Mouse (Mus musculus) heart, postnatal 0 days (tissue): ENCODE results near the gene Reep1. TPM values are rescaled to one million over a fixed set of nuclear protein-coding genes. Genes with fewer than 3 reads are reported as not detected.
A peak's percentile ranks its signal among the peaks of the same experiment; 100 is the strongest.

Source experiments
- ATAC-seq: fragments of 200-750 bp; cut with Nextera tagmentation; 2 replicates; pipeline ENCODE4 v1.8.0; 2017; ENCODE audit warnings: low read depth, moderate number of reproducible peaks, moderate library complexity; ENCODE audit not compliant: insufficient read depth
- DNase-seq: peaks from one replicate; pipeline ENCODE4 v3.0.0-alpha.2; 2016; ENCODE audit warnings: low spot score
- H3K27ac ChIP-seq: fragments of 300-500 bp; sonication (generic); 2 replicates; pipeline ENCODE4 v1.5.1; 2014; ENCODE audit warnings: low read depth, mild to moderate bottlenecking
- H3K27me3 ChIP-seq: fragments of 300-500 bp; sonication (generic); 2 replicates; pipeline ENCODE4 v1.6.1; 2014; ENCODE audit warnings: low read length, mixed read lengths; ENCODE audit not compliant: control insufficient read depth, insufficient read depth
- H3K36me3 ChIP-seq: fragments of 300-500 bp; sonication (generic); replicated peaks from 2 replicates; pipeline ENCODE4 v1.6.1; 2014; ENCODE audit warnings: low read length, mixed read lengths; ENCODE audit not compliant: control insufficient read depth, insufficient read depth
- H3K4me1 ChIP-seq: fragments of 300-500 bp; sonication (generic); 2 replicates; pipeline ENCODE4 v1.6.1; 2014; ENCODE audit warnings: antibody characterized with exemption; ENCODE audit not compliant: control insufficient read depth, insufficient read depth
- H3K4me2 ChIP-seq: fragments of 300-500 bp; sonication (generic); 2 replicates; pipeline ENCODE4 v1.6.1; 2014; ENCODE audit warnings: low read depth, mild to moderate bottlenecking, low read length, moderate library complexity
- H3K4me3 ChIP-seq: fragments of 300-500 bp; sonication (generic); 2 replicates; pipeline ENCODE4 v1.5.1; 2014; ENCODE audit warnings: low read depth, low read length
- H3K9ac ChIP-seq: fragments of 300-500 bp; sonication (generic); replicated peaks from 2 replicates; pipeline ENCODE4 v1.6.1; 2014; ENCODE audit warnings: low read depth, low read length, mixed read lengths
- H3K9me3 ChIP-seq: fragments of 300-500 bp; sonication (generic); replicated peaks from 2 replicates; pipeline ENCODE4 v1.6.1; 2016; ENCODE audit warnings: low read length; ENCODE audit not compliant: control insufficient read depth
- CTCF ChIP-seq: IDR thresholded peaks from 2 replicates; pipeline ENCODE4 v1.5.1; 2016; ENCODE audit warnings: antibody characterized with exemption, control low read depth, low read depth
- EP300 ChIP-seq: IDR thresholded peaks from 2 replicates; pipeline ENCODE4 v1.6.1; 2016; ENCODE audit warnings: antibody characterized with exemption, low read depth
- WGBS: fragments of 180-500 bp; shearing (Covaris S2); extraction: QIAGEN DNeasy Blood & Tissue Kit; methylation state at CpG from one replicate; pipeline ENCODE4 v1.1.7; 2014; 5-methylcytosine and 5-hydroxymethylcytosine counted together
- polyA plus RNA-seq: library from polyadenylated mRNA; unstranded; fragments of >200 nt; fragmentation: Nextera tagmentation; extraction: Ambion mirVana; gene quantifications from 2 replicates; pipeline ENCODE4 v1.2.1, GENCODE M21; 2015
- total RNA-seq: library from RNA; depleted of rRNA; stranded (reverse); fragments of >200 nt; gene quantifications from 2 replicates; pipeline ENCODE4 v1.2.3, GENCODE M21; 2014; ENCODE audit warnings: low replicate concordance

Reep1 gene
- total and polyA plus RNA-seq, 2 experiments from 2014 or later = 11.4 to 32.1 TPM

DNA sequence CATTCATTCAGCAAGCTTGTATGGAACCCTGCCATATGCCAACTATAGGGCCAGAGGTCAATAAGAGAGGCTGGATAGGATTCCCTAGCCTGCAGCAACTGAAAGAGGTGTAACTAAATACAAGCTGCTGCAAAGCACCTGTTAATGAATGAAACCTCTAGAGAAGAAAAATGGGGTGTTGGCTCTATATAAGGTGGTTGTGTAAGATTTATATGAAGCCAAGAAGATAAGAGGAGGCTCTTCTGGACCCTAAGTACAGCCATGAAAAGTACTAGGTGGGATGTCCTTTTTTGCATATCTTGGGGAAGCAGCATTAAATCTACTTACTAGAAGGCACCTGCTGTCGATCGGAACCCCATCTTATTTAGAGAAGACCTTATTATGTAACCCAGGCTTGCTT is 12.2 kb upstream of the Reep1 start:
- WGBS = 90% methylated on average over 2 of the region's 2 CpGs
- H3K4me2 ChIP-seq = no peak overlapping the region
- H3K4me1 ChIP-seq = no peaks in the 10 kb centered on the region
- H3K36me3 ChIP-seq = no peaks in the 10 kb centered on the region
- DNase-seq = no peak
- no peak overlapping the region for H3K27ac ChIP-seq
- no peak overlapping the region for H3K9ac ChIP-seq
- no peaks in the 10 kb centered on the region for H3K9me3 ChIP-seq
- no peak for TF ChIP-seq EP300
- TF ChIP-seq CTCF = no peak
- ATAC-seq = no peak
- H3K27me3 ChIP-seq = no peaks in the 10 kb centered on the region
- H3K4me3 ChIP-seq = no peak overlapping the region

DNA sequence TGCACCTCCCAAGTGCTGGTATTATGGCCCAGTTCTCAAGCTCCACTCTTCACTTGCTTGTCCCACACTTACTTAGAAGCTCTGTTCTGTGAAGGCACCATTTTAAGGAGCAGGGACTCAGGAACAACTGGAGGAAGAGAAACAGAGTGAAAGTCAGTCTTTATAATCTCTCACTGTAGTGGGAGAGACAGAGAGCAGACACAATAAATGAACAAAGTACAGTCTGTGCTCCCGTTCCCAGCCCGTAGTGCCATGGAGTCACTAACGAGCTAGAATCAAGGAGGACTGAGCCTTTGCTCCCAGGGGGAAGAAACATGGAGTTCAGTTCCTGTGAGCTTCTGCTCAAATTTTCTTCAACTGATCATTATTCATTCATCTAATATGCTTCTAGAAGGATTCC is 11.8 kb upstream of the Reep1 start:
- 63% methylated on average over 3 of the region's 3 CpGs for WGBS
- no peak overlapping the region for H3K4me3 ChIP-seq
- H3K27me3 ChIP-seq = no peaks in the 10 kb centered on the region

GRCm38 (mm10) chr6:71706871-71707270 is 490 bp upstream of the Reep1 start:
- DNase-seq (no peak), ATAC-seq (no peak)
- Histone ChIP-seq H3K4me3 (no peak overlapping the region), H3K4me1 (peaks cover 12% of the 10 kb centered on the region), H3K27ac (no peak overlapping the region), H3K9ac (no peak overlapping the region), H3K9me3 (no peaks in the 10 kb centered on the region), H3K27me3 (no peaks in the 10 kb centered on the region), H3K36me3 (no peaks in the 10 kb centered on the region), H3K4me2 (no peak overlapping the region)
- 80% methylated on average over 12 of the region's 12 CpGs for WGBS
- TF ChIP-seq CTCF (no peak), EP300 (no peak)

More for the DNA sequence above, 11.8 kb upstream of the Reep1 start:
- Histone ChIP-seq H3K4me1 (no peaks in the 10 kb centered on the region), H3K4me2 (no peak overlapping the region), H3K27ac (no peak overlapping the region), H3K9ac (no peak overlapping the region), H3K9me3 (no peaks in the 10 kb centered on the region), H3K36me3 (no peaks in the 10 kb centered on the region)
- TF ChIP-seq EP300 (no peak), CTCF (no peak)
- DNase-seq (no peak), ATAC-seq (no peak)

- no peak for TF ChIP-seq EP300
- no peak for TF ChIP-seq CTCF
- H3K9ac ChIP-seq = peak overlapping the region; percentile 76
- peak overlapping the region; percentile 77 for H3K4me2 ChIP-seq
- H3K4me1 ChIP-seq = peaks cover 12% of the 10 kb centered on the region
- H3K36me3 ChIP-seq = no peaks in the 10 kb centered on the region
- H3K9me3 ChIP-seq = no peaks in the 10 kb centered on the region
- peak overlapping the region; percentile 86 for H3K27ac ChIP-seq
- DNase-seq = no peak
- 4% methylated on average over 3 of the region's 3 CpGs for WGBS
- H3K4me3 ChIP-seq = peak overlapping the region; percentile 75
- H3K27me3 ChIP-seq = no peaks in the 10 kb centered on the region
- ATAC-seq = no peak
Observed at GRCm38 (mm10) chr6:71708528-71708927, 1.2 kb downstream of the Reep1 start.

GRCm38 (mm10) chr6:71710323-71710722 is 3.0 kb downstream of the Reep1 start:
- no peak for DNase-seq
- no peak overlapping the region for H3K27ac ChIP-seq
- H3K4me3 ChIP-seq = no peak overlapping the region
- ATAC-seq = no peak
- H3K36me3 ChIP-seq = no peaks in the 10 kb centered on the region
- H3K27me3 ChIP-seq = no peaks in the 10 kb centered on the region
- H3K4me2 ChIP-seq = no peak overlapping the region
- H3K9me3 ChIP-seq = no peaks in the 10 kb centered on the region
- no peak for TF ChIP-seq CTCF
- TF ChIP-seq EP300 = peak; percentile 45; the same call in 1 of the 2 replicates
- peaks cover 12% of the 10 kb centered on the region for H3K4me1 ChIP-seq
- H3K9ac ChIP-seq = no peak overlapping the region
- 68% methylated on average over 3 of the region's 3 CpGs for WGBS

DNA sequence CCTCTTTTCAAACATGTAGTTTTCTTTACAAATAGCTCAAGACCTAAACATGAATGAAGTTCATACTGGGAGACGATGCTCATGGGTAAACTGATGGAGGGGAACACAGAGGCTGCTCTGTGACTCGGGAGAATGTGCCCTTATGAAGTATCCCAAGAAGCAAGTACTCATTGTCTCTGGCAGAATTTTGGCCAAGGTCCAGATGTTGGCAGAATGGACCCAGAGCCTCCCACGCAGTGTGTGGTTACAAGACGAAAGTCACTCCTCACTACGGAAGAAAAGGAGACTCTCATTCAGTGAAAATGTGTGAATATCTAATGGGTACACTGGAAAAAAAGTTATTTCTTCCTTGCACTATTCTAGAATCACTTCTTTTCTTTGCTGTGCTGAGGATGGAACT is 3.8 kb downstream of the Reep1 start:
- 64% methylated on average over 5 of the region's 5 CpGs for WGBS

More for the DNA sequence above, 3.8 kb downstream of the Reep1 start:
- Histone ChIP-seq H3K4me3 (no peak overlapping the region), H3K4me2 (no peak overlapping the region), H3K9me3 (no peaks in the 10 kb centered on the region), H3K27ac (no peak overlapping the region), H3K36me3 (no peaks in the 10 kb centered on the region), H3K4me1 (peaks cover 17% of the 10 kb centered on the region), H3K27me3 (no peaks in the 10 kb centered on the region), H3K9ac (no peak overlapping the region)
- ATAC-seq = no peak
- DNase-seq = no peak
- no peak for TF ChIP-seq EP300
- no peak for TF ChIP-seq CTCF
